Mouse (Mus musculus): ENCODE results near the gene Gpn3. TPM values are rescaled to one million over a fixed set of nuclear protein-coding genes. Genes with fewer than 3 reads are reported as not detected.

Gpn3 gene
- polyA plus RNA-seq (2012; rRNA removed), result 28.2 and 28.8 TPM in 2 replicates

- TF ChIP-seq CTCF (conservative IDR thresholded peaks at IDR 0.05; ENCODE audit: insufficient read depth, insufficient read length, low read depth, low read length), result no peak
- no peak for TF ChIP-seq POLR2A (IDR thresholded peaks at IDR 0.05; ENCODE audit: low read depth, low read length)
- no peaks in the 10 kb centered on the region for H3K27me3 ChIP-seq (replicated peaks; ENCODE audit: control insufficient read depth, insufficient read depth, low read length)
- under 1% methylated on average over 41 of the region's 46 CpGs for WGBS
- H3K36me3 ChIP-seq (ENCODE audit: control insufficient read depth, insufficient read depth, low read length), result no peaks in the 10 kb centered on the region
- no peak for DNase-seq
- H3K4me3 ChIP-seq (ENCODE audit: insufficient read depth, low read depth, low read length), result peak within 1 kb of the TSS; percentile 85
- H3K27ac ChIP-seq (ENCODE audit: insufficient read depth, low read depth, low read length), result peak within 1 kb of the TSS; percentile 67
- H3K4me1 ChIP-seq (ENCODE audit: control insufficient read depth, insufficient read depth, low read length), result no peaks in the 10 kb centered on the region
Measured at GRCm38 (mm10) chr5:122371591-122372191, at the start of gene Gpn3. TSS of gene Gpn3 (plus strand) at chr5:122371876.

DNA sequence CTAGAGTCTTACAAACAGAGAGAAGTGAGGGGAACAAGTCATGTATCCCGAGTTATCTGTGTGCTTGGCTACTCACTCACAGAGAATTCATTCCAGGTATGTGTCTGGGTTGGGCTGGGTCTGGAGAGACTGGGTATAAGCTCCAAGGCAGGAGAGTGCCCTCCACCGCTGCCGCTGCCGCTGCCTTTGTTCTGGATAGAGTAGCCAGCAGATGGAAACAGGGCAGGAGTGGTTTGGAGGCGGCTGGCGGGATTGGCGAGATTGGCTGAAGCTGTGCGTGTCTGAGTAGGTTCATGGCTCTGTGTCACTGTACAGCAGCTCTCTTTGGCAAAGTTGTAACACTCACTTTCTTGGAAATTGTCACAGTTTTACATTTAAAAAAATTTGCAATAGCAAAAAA lies 48.2 kb upstream of the Gpn3 start:
- H3K4me3 ChIP-seq (ENCODE audit: insufficient read depth, low read depth, low read length), result no peak overlapping the region
- no peaks in the 10 kb centered on the region for H3K36me3 ChIP-seq (ENCODE audit: control insufficient read depth, insufficient read depth, low read length)
- 75% methylated on average over 8 of the region's 8 CpGs for WGBS
- no peak for DNase-seq
- no peak overlapping the region for H3K27ac ChIP-seq (ENCODE audit: insufficient read depth, low read depth, low read length)
- no peak for TF ChIP-seq POLR2A (IDR thresholded peaks at IDR 0.05; ENCODE audit: low read depth, low read length)
- TF ChIP-seq CTCF (conservative IDR thresholded peaks at IDR 0.05; ENCODE audit: insufficient read depth, insufficient read length, low read depth, low read length), result no peak
- H3K27me3 ChIP-seq (replicated peaks; ENCODE audit: control insufficient read depth, insufficient read depth, low read length), result no peaks in the 10 kb centered on the region
- H3K4me1 ChIP-seq (ENCODE audit: control insufficient read depth, insufficient read depth, low read length), result no peaks in the 10 kb centered on the region

DNA sequence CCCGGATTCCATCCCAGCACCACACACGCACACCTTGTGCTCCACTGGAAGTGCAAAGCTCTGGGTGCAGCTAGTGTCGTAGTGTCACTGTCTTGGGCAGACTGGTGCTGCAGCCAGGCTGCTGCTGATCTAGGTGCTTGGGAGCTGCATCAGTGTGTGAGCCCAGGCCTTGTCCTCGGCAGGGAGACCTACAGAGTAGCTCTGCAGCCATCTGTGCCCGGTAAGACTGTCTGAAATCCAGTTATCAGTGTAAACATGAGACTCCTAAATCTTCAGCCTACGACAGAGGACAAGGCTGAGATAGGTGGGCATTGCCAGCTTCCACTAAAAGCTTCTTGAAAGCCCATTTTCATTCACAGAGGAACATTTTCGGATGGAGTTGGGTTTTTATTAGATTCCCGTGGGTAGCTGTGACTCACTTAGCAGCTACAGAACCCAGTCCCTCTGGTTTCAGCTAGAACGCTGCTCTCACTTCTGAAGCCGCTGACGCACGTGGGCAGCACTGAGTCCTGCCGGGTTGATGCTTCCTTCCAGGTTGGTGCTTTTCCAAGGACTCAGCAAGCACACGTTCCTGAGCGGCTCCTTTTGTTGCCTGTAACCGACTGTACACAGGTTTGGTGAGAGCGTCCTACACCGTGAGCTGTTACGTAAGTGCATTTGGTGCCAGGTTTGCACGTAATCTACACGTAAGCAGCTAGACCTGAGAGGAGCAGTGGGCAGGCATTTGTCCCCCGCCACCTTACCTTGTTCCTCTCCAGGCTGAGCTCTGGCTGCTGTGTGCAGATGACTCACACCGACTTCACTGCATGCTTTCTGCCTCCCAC lies 46.9 kb upstream of the Gpn3 start:
- no peak for DNase-seq
- 81% methylated on average over 23 of the region's 23 CpGs for WGBS
- H3K4me3 ChIP-seq (ENCODE audit: insufficient read depth, low read depth, low read length), result no peak overlapping the region
- H3K4me1 ChIP-seq (ENCODE audit: control insufficient read depth, insufficient read depth, low read length), result no peaks in the 10 kb centered on the region
- no peaks in the 10 kb centered on the region for H3K36me3 ChIP-seq (ENCODE audit: control insufficient read depth, insufficient read depth, low read length)
- no peak overlapping the region for H3K27ac ChIP-seq (ENCODE audit: insufficient read depth, low read depth, low read length)
- TF ChIP-seq CTCF (conservative IDR thresholded peaks at IDR 0.05; ENCODE audit: insufficient read depth, insufficient read length, low read depth, low read length) (no peak), POLR2A (IDR thresholded peaks at IDR 0.05; ENCODE audit: low read depth, low read length) (no peak)
- no peaks in the 10 kb centered on the region for H3K27me3 ChIP-seq (replicated peaks; ENCODE audit: control insufficient read depth, insufficient read depth, low read length)

- H3K4me1 ChIP-seq (ENCODE audit: control insufficient read depth, insufficient read depth, low read length), result no peaks in the 10 kb centered on the region
- H3K27me3 ChIP-seq (replicated peaks; ENCODE audit: control insufficient read depth, insufficient read depth, low read length), result no peaks in the 10 kb centered on the region
- H3K4me3 ChIP-seq (ENCODE audit: insufficient read depth, low read depth, low read length), result no peak overlapping the region
- DNase-seq, result no peak
- no peak for TF ChIP-seq POLR2A (IDR thresholded peaks at IDR 0.05; ENCODE audit: low read depth, low read length)
- no peak for TF ChIP-seq CTCF (conservative IDR thresholded peaks at IDR 0.05; ENCODE audit: insufficient read depth, insufficient read length, low read depth, low read length)
- no peaks in the 10 kb centered on the region for H3K36me3 ChIP-seq (ENCODE audit: control insufficient read depth, insufficient read depth, low read length)
- 90% methylated on average over 8 of the region's 8 CpGs for WGBS
- no peak overlapping the region for H3K27ac ChIP-seq (ENCODE audit: insufficient read depth, low read depth, low read length)
Measured at GRCm38 (mm10) chr5:122325477-122325876, 46.2 kb upstream of the Gpn3 start.

DNA sequence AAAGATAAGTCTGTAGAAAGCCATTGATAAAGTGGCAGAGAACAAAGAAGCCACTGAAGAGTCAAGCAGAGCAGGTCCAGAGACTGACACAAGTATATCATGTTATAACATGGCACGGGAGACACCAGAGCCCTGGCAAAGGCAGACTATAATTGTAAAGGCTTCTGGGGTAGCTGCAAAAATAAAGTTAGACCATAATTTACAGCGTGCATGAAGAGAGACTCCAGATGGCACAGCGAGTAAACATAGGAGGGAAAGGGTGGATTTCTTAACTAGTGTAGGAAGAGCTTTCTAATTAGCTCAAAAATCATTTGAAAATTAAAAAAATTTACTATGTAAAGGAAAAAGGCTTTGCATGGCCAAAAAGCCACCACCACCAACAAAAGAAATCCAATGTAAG lies 44.4 kb upstream of the Gpn3 start:
- no peak overlapping the region for H3K27ac ChIP-seq (ENCODE audit: insufficient read depth, low read depth, low read length)
- TF ChIP-seq CTCF (conservative IDR thresholded peaks at IDR 0.05; ENCODE audit: insufficient read depth, insufficient read length, low read depth, low read length), result no peak
- no peak for TF ChIP-seq POLR2A (IDR thresholded peaks at IDR 0.05; ENCODE audit: low read depth, low read length)
- WGBS, result 81% methylated on average over 3 of the region's 3 CpGs
- no peaks in the 10 kb centered on the region for H3K27me3 ChIP-seq (replicated peaks; ENCODE audit: control insufficient read depth, insufficient read depth, low read length)
- no peaks in the 10 kb centered on the region for H3K36me3 ChIP-seq (ENCODE audit: control insufficient read depth, insufficient read depth, low read length)
- H3K4me3 ChIP-seq (ENCODE audit: insufficient read depth, low read depth, low read length), result no peak overlapping the region
- no peak for DNase-seq
- H3K4me1 ChIP-seq (ENCODE audit: control insufficient read depth, insufficient read depth, low read length), result no peaks in the 10 kb centered on the region

DNA sequence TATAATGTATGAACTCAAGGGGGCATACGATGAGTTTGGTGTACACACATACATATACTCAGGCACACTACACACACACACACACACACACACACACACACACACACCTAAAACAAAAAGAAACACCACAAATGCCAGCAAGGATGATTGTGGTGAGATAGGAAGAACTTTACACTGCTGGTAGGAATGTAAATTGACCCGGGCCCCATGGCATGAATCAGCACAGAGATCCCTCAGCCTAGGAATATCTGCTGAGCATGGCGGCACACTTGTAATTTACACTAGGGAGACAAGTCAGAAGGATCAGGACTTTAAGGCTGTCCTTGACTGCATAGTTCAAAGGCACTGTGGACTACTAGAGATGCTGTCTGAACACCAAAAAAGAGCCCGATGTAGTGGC lies 41.4 kb upstream of the Gpn3 start:
- 82% methylated on average over 4 of the region's 4 CpGs for WGBS
- no peaks in the 10 kb centered on the region for H3K36me3 ChIP-seq (ENCODE audit: control insufficient read depth, insufficient read depth, low read length)
- no peaks in the 10 kb centered on the region for H3K27me3 ChIP-seq (replicated peaks; ENCODE audit: control insufficient read depth, insufficient read depth, low read length)
- no peak overlapping the region for H3K4me3 ChIP-seq (ENCODE audit: insufficient read depth, low read depth, low read length)
- DNase-seq, result no peak
- no peak overlapping the region for H3K27ac ChIP-seq (ENCODE audit: insufficient read depth, low read depth, low read length)
- peaks cover 3% of the 10 kb centered on the region; the same call in 1 of the 2 replicates for H3K4me1 ChIP-seq (ENCODE audit: control insufficient read depth, insufficient read depth, low read length)
- TF ChIP-seq POLR2A (IDR thresholded peaks at IDR 0.05; ENCODE audit: low read depth, low read length) (no peak), CTCF (conservative IDR thresholded peaks at IDR 0.05; ENCODE audit: insufficient read depth, insufficient read length, low read depth, low read length) (no peak)

DNA sequence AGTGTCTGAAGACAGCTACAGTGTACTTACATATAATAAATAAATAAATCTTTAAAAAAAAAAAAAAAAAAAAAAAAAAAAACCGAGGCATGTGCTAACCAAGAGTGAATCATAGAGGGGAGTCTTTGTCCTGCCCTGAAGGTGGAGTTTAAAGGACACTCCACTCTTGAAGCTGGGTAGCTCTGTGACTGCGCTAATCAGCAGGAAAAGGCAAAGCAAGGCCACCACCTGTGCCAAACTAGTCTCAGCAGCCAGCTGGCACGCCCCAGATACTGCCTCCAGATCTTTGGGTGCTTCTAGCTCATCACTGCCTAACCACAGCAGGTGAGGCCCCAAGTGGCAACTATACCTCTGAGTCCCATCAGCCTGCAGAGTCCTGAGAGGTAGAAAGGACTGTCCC lies 37.0 kb upstream of the Gpn3 start:
- Histone ChIP-seq H3K36me3 (ENCODE audit: control insufficient read depth, insufficient read depth, low read length) (no peaks in the 10 kb centered on the region), H3K4me3 (ENCODE audit: insufficient read depth, low read depth, low read length) (no peak overlapping the region), H3K4me1 (ENCODE audit: control insufficient read depth, insufficient read depth, low read length) (peaks cover 3% of the 10 kb centered on the region; the same call in 1 of the 2 replicates), H3K27ac (ENCODE audit: insufficient read depth, low read depth, low read length) (no peak overlapping the region), H3K27me3 (replicated peaks; ENCODE audit: control insufficient read depth, insufficient read depth, low read length) (no peaks in the 10 kb centered on the region)
- TF ChIP-seq POLR2A (IDR thresholded peaks at IDR 0.05; ENCODE audit: low read depth, low read length), result no peak
- TF ChIP-seq CTCF (conservative IDR thresholded peaks at IDR 0.05; ENCODE audit: insufficient read depth, insufficient read length, low read depth, low read length), result no peak
- DNase-seq, result no peak
- WGBS, result 58% methylated on average over 3 of the region's 3 CpGs
